Mouse (Mus musculus) lung, adult 2 months (tissue): ENCODE data around the gene Gm20388. TPM values are rescaled to one million over a fixed set of nuclear protein-coding genes. Genes with fewer than 3 reads are reported as not detected.

Experiments used
- DNase-seq: peaks from one replicate; pipeline ENCODE4 v3.0.0; 2022
- H3K4me1 ChIP-seq: fragments of 200-500 bp; 2 replicates; pipeline ENCODE4 v1.6.1; 2011; ENCODE audit warnings: low read length; ENCODE audit not compliant: control insufficient read depth, insufficient read depth
- H3K4me3 ChIP-seq: fragments of 200-500 bp; replicated peaks from 2 replicates; pipeline ENCODE3; 2011; ENCODE audit warnings: low read depth, mild to moderate bottlenecking, control low read depth, low read length; ENCODE audit errors: extremely low read depth
- CTCF ChIP-seq: fragments of 200-500 bp; IDR thresholded peaks from 2 replicates; pipeline ENCODE4 v1.5.1; 2011; ENCODE audit warnings: mild to moderate bottlenecking, low read length, control low read depth; ENCODE audit not compliant: insufficient read depth
- POLR2A ChIP-seq: fragments of 200-500 bp; IDR thresholded peaks from 2 replicates; pipeline ENCODE4 v1.6.1; 2011; ENCODE audit warnings: low read depth, mild to moderate bottlenecking, control low read depth, low read length, borderline replicate concordance; ENCODE audit errors: extremely low read depth
- WGBS: fragments of 180-500 bp; shearing (Covaris S2); methylation state at CpG from one replicate; pipeline ENCODE4 v1.1.7; 2018; 5-methylcytosine and 5-hydroxymethylcytosine counted together
- polyA plus RNA-seq: library from polyadenylated mRNA; depleted of rRNA; stranded (reverse); fragments of >200 nt; gene quantifications from 2 replicates; pipeline ENCODE4 v1.2.3, GENCODE M21; 2012

The Gm20388 gene
- polyA plus RNA-seq, 1 experiment, result 67.8 TPM

DNA sequence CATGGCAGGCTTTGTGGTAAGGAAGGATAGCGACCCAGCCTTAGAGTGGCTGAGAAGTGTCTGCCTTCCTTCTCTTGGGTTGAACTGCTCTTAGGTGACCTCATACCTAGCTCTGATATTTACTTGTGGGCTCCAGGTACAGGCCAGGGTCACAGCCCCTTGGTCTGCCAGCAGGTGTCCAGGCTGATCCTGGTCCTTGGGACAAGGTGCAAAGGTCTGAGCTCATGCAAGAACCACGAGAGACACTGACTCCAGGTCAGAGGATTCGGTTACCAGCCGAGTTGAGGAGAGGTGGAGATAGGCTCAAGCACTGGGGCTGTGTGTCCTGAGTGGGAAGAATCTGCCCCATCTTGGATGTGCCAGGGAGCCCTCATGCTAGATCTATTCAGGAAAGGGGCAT is 3333.7 kb downstream of the Gm20388 start:
- 83% methylated on average over 4 of the region's 4 CpGs for WGBS
- TF ChIP-seq CTCF (no peak), POLR2A (no peak)
- no peak for DNase-seq
- no peak overlapping the region for H3K4me3 ChIP-seq
- no peaks in the 10 kb centered on the region for H3K4me1 ChIP-seq

DNA sequence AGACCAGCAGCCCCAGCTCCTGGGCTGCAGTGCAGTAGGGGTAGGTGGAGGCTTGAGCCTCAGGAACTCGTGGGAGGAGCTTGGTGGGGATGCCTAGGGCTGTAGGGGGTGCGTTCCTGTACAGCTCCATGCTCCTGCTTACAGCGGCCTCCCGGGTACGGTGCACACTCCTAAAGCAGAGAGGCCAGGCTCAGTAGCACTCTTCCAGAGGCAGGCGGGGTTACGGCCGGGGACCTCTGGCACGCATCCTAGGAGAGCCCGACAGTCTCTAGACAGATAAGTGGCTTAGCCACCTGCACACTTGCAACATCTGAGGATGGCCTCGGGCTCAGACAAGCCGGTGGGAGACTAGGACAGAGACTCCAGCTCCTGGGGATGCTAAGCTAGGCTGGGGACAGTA is 3334.9 kb downstream of the Gm20388 start:
- no peak for TF ChIP-seq POLR2A
- TF ChIP-seq CTCF, result no peak
- 89% methylated on average over 12 of the region's 12 CpGs for WGBS
- H3K4me3 ChIP-seq, result no peak overlapping the region

DNA sequence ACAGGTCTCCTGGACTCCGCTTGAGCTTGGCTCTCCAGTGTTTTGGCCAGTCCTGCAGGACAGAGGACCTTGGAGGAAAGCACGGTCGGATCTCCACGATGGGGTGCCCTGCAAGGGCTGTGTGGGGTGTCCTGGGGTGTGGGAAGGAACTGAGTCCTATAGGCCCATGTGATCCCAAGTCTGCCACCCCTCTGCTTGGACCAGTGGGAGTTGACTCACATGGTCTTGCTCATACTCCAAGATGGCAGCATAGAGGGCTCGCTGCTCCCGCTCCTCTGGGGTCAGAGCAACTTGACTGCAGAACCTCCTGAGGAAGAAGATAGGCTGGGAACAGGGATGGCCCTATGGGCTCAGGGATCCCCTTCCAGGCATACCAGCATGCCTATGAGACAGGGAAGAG is 3337.1 kb downstream of the Gm20388 start:
- no peak for DNase-seq
- WGBS, result 94% methylated on average over 6 of the region's 6 CpGs
- Histone ChIP-seq H3K4me1 (peaks cover 2% of the 10 kb centered on the region; the same call in 1 of the 2 replicates), H3K4me3 (no peak overlapping the region)
- TF ChIP-seq POLR2A, result no peak
- TF ChIP-seq CTCF, result no peak

More for the DNA sequence above, 3334.9 kb downstream of the Gm20388 start:
- no peak for DNase-seq
- no peaks in the 10 kb centered on the region for H3K4me1 ChIP-seq

DNA sequence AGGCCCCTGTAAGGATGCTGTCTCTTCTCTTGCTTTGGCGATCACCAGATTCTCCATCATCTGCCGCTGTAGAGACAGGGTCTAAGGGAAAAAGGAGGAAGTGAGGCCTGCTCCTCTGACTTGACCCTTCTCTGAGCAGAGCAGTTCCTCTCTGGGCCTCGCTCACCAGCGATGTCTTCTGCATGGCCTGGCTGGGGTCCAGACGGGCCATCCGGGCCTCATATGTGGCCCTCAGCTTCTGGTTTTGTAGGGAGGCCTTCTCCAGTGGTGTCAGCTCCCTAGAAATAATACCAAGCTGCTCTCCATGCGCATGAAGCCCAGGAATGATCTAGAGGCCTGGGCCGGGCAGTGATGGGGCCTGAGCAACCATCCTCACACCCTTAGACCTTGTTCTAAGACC is 3338.0 kb downstream of the Gm20388 start:
- WGBS, result 83% methylated on average over 8 of the region's 8 CpGs
- TF ChIP-seq POLR2A (no peak), CTCF (no peak)

DNA sequence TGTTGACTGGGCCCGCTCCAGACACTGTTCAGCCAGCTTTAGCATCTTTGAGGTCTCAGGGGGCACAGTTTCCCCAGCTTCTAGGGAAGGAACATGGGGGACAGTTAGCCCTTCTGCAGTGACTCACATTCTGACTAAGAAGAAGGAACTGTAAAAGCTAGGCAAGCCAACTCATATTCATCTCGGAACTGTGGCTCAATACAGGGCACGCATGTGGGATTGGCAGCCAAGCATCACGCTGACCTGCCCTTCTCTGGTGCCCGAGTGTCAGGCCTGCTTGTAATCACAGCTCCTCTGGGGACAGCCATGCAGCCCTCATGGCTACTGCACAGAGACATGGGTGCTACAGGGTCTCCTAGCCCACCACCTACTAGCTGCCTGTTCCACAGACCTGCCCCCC is 3340.3 kb downstream of the Gm20388 start:
- no peak for DNase-seq
- no peak for TF ChIP-seq POLR2A
- no peak for TF ChIP-seq CTCF
- H3K4me1 ChIP-seq, result peaks cover 10% of the 10 kb centered on the region
- H3K4me3 ChIP-seq, result no peak overlapping the region
- WGBS, result 95% methylated on average over 5 of the region's 5 CpGs

More for the DNA sequence above, 3338.0 kb downstream of the Gm20388 start:
- H3K4me3 ChIP-seq, result no peak overlapping the region
- DNase-seq, result no peak
- H3K4me1 ChIP-seq, result peaks cover 5% of the 10 kb centered on the region; the same call in 1 of the 2 replicates

DNA sequence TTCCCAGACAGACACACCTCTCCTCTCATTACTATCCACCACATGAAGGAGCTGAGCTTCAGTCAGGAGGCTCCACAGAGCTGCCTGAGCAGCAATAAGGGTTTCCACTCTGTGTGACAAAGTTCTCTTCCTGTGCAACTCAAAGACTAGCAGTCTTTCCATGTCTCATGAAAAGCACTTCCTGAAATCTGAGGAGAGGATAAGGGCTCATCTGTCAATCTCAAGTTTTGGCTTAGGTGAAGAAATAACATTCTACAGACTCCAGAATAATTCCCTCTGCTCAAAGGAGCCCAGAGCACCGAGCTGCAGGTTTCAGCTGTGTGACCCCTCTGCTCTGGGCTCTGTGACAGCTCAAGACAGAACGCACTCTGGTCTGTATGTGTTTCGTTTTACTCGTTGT is 3342.3 kb downstream of the Gm20388 start:
- TF ChIP-seq CTCF (no peak), POLR2A (no peak)
- no peak overlapping the region for H3K4me3 ChIP-seq
- 38% methylated on average over 4 of the region's 4 CpGs for WGBS
- H3K4me1 ChIP-seq, result peaks cover 10% of the 10 kb centered on the region
- no peak for DNase-seq

DNA sequence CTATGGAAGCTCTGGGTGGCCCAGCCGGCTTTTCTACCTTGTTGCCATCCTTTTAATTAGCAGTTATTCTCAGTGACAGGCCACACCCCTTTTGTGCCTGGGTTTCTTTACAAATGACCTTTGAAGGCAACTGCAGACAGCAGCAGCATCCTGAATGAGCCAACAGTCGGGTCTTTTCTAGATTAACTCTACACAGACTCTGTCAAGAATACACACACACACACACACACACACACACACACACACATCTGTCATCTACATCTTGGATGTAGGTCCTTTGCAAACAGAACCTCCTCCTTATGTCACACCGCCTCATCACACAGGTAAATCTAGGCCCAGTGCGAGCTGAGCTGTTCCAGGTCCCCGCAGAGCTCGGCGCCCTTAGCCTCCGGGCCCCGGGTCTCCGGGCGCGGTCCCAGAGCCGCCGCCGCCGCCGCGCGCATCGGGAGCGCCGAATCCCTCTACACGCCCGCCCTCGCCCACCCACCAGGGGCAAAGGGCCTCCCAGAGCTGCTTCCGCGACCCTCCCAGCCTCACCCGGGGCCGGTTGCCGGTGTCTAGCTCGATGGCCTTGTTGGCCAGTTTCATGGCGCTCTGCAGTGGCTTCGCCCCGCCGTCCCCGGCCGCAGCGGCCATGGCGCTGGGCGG is 3342.9 kb downstream of the Gm20388 start:
- Histone ChIP-seq H3K4me3 (peak overlapping the region; percentile 88), H3K4me1 (peaks cover 10% of the 10 kb centered on the region)
- no peak for DNase-seq
- under 1% methylated on average over 40 of the region's 40 CpGs for WGBS
- TF ChIP-seq CTCF (no peak), POLR2A (no peak; the same call in 1 of the 2 replicates)

DNA sequence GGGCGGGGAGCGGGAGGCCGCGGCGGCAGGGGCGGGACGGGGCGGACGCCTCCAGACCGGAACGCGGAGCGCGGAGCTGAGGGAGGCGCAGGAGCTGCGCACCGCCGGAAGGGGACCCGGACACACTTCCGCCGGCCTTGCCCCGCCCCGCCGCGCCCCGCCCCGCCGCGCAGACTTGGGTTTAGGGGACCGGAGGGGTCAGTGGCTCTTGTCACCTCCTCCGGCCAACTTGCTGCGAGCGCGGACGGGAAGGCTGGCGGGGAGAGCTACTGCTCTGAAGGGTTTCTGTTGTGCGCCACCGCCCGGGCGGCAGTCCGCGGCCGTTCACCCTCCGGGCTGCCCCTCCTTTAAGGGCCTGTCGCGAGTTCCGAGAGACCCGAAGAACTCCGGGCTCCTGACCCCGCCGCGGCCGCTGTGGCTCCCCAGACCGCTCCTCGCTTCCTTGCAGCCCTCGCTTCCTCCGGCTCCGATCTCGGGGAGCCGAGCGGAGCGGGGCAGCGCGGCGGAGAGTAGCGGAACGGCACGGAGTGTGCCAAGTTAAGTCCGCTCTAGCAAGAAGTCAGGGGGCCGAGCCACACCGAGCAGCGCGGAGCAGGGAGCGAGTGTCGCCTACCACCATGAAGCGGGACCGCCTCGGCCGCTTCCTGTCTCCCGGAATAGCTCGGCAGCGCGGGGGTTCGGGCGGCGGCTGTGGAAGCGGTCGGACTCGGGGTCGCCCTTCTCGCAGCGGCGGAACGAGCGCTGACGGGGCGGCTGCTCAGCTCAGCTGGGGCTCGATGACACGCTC is 3343.7 kb downstream of the Gm20388 start, which contains the start of the genes Zfp276 and Vps9d1:
TSS of gene Zfp276 (plus strand) at position 97 of the 787 bp plus-strand sequence.
TSS of gene Vps9d1 (minus strand) at position 250 of the 787 bp plus-strand sequence.
- TF ChIP-seq POLR2A (peak; percentile 53; the same call in 1 of the 2 replicates), CTCF (no peak)
- WGBS, result under 1% methylated on average over 98 of the region's 99 CpGs
- peak within 1 kb of the TSS; percentile 88 for H3K4me3 ChIP-seq
- peaks cover 10% of the 10 kb centered on the region for H3K4me1 ChIP-seq
- DNase-seq, result peak; percentile 84

DNA sequence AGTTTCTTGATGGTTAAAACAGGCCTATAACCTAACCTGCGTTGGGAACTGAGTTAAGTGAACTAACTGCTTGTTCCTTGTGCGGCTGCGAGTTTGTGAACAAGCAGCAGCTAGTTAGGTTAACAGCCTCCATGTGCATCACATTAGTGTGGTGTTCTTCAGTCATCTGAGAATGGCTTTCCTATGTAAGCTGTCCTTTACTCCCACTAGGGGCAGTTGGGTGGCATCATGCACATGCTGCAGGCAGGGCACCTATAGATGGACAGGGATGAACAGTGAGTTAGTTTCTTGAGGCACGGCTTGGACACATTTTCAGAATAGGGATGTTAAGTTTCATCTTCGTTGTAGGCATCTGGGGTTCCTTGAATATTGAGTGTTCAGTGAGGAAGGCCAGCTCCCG is 3344.5 kb downstream of the Gm20388 start:
- Histone ChIP-seq H3K4me1 (peaks cover 10% of the 10 kb centered on the region), H3K4me3 (peak overlapping the region; percentile 88)
- DNase-seq, result no peak
- no peak for TF ChIP-seq POLR2A
- 64% methylated on average over 6 of the region's 6 CpGs for WGBS
